Mouse (Mus musculus) hindbrain, postnatal 0 days (tissue): ENCODE results near the gene Krt1. TPM values are rescaled to one million over a fixed set of nuclear protein-coding genes. Genes with fewer than 3 reads are reported as not detected.
A peak's percentile ranks its signal among the peaks of the same experiment; 100 is the strongest.

Experiments
- ATAC-seq: fragments of 200-750 bp; cut with Nextera tagmentation; 2 replicates; pipeline ENCODE4 v1.8.0; 2017; ENCODE audit warnings: mild to moderate bottlenecking, moderate TSS enrichment, moderate library complexity
- DNase-seq: peaks from one replicate; pipeline ENCODE4 v3.0.0-alpha.2; 2015; ENCODE audit warnings: low spot score
- H3K27ac ChIP-seq: fragments of 300-500 bp; sonication (generic); 2 replicates; pipeline ENCODE4 v1.5.1; 2014; ENCODE audit warnings: mild to moderate bottlenecking
- H3K27me3 ChIP-seq: fragments of 300-500 bp; sonication (generic); 2 replicates; pipeline ENCODE4 v1.6.1; 2014; ENCODE audit warnings: low read length, mixed read lengths; ENCODE audit not compliant: insufficient read depth
- H3K36me3 ChIP-seq: fragments of 300-500 bp; sonication (generic); 2 replicates; pipeline ENCODE4 v1.6.1; 2014; ENCODE audit warnings: low read length, mixed read lengths; ENCODE audit not compliant: insufficient read depth
- H3K4me1 ChIP-seq: fragments of 300-500 bp; sonication (generic); 2 replicates; pipeline ENCODE4 v1.6.1; 2014; ENCODE audit warnings: antibody characterized with exemption, low read length, mixed read lengths; ENCODE audit not compliant: insufficient read depth
- H3K4me2 ChIP-seq: fragments of 300-500 bp; sonication (generic); 2 replicates; pipeline ENCODE4 v1.6.1; 2014; ENCODE audit warnings: low read depth, mild to moderate bottlenecking, low read length, moderate library complexity, mixed read lengths
- H3K4me3 ChIP-seq: fragments of 300-500 bp; sonication (generic); 2 replicates; pipeline ENCODE4 v1.5.1; 2014; ENCODE audit warnings: low read length
- H3K9ac ChIP-seq: fragments of 300-500 bp; sonication (generic); replicated peaks from 2 replicates; pipeline ENCODE4 v1.6.1; 2014; ENCODE audit warnings: mild to moderate bottlenecking, low read length, moderate library complexity, mixed read lengths
- H3K9me3 ChIP-seq: fragments of 300-500 bp; sonication (generic); 2 replicates; pipeline ENCODE4 v1.6.1; 2016; ENCODE audit warnings: low read length, mixed read lengths
- CTCF ChIP-seq: IDR thresholded peaks from 2 replicates; pipeline ENCODE4 v1.5.1; 2016; ENCODE audit warnings: antibody characterized with exemption, control low read depth, low read depth
- WGBS: fragments of 180-500 bp; shearing (Covaris S2); extraction: QIAGEN DNeasy Blood & Tissue Kit; methylation state at CpG from one replicate; pipeline ENCODE4 v1.1.7; 2014; 5-methylcytosine and 5-hydroxymethylcytosine counted together
- polyA plus RNA-seq: library from polyadenylated mRNA; unstranded; fragments of >200 nt; fragmentation: Nextera tagmentation; extraction: Ambion mirVana; gene quantifications from 2 replicates; pipeline ENCODE4 v1.2.1, GENCODE M21; 2015
- total RNA-seq: library from RNA; depleted of rRNA; stranded (reverse); fragments of >200 nt; gene quantifications from 2 replicates; pipeline ENCODE4 v1.2.3, GENCODE M21; 2014; rRNA removed

Gene Krt1
- total RNA-seq = 7.5 and 13.7 TPM in 2 replicates
- polyA plus RNA-seq = 18.2 and 19.4 TPM in 2 replicates

GRCm38 (mm10) chr15:101850694-101851093 is at the start of gene Krt1:
Gene Krt1 (minus strand): TSS chr15:101850794.
- Histone ChIP-seq H3K9ac (no peak within 1 kb of the TSS), H3K27ac (no peak within 1 kb of the TSS), H3K36me3 (no peaks in the 10 kb centered on the region), H3K9me3 (no peaks in the 10 kb centered on the region), H3K4me3 (no peak within 1 kb of the TSS), H3K4me1 (peaks cover 7% of the 10 kb centered on the region; the same call in 1 of the 2 replicates), H3K27me3 (no peaks in the 10 kb centered on the region), H3K4me2 (no peak within 1 kb of the TSS)
- DNase-seq = no peak
- ATAC-seq = no peak
- 84% methylated on average over 6 of the region's 6 CpGs for WGBS
- TF ChIP-seq CTCF = no peak

- no peaks in the 10 kb centered on the region for H3K4me1 ChIP-seq
- H3K9ac ChIP-seq = no peak overlapping the region
- TF ChIP-seq CTCF = no peak
- 95% methylated on average over 4 of the region's 4 CpGs for WGBS
- H3K27ac ChIP-seq = no peak overlapping the region
- DNase-seq (no peak), ATAC-seq (no peak)
- no peaks in the 10 kb centered on the region for H3K36me3 ChIP-seq
- H3K4me3 ChIP-seq = no peak overlapping the region
- H3K9me3 ChIP-seq = no peaks in the 10 kb centered on the region
- H3K27me3 ChIP-seq = no peaks in the 10 kb centered on the region
- H3K4me2 ChIP-seq = no peak overlapping the region
These were observed 44.6 kb upstream of the Krt1 start for GRCm38 (mm10) chr15:101895216-101895615.

DNA sequence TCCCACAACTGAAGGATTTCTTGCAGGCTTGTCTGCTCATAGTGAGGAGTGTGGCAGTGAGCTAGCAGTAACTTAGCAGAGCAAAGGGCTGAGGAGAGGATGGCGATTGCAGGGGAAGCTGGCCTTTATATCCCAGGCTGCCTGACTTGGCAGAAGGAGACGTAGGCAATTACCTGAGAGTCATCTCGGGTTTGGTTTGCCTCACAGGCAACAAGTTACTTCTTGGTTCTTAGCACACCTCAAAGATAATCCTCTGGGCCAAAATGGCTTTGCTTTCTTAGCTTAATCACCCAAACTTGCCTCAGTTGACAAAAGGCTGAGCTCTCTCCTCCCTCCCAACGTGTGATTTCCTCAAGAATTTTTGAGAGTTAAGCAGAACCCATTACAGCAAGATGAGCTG is 42.2 kb upstream of the Krt1 start, which contains the start of gene Krt76:
Gene Krt76 (minus strand): TSS at position 101 of the 400 bp plus-strand sequence.
- no peak within 1 kb of the TSS for H3K9ac ChIP-seq
- WGBS = 71% methylated on average over 4 of the region's 4 CpGs
- DNase-seq = no peak

GRCm38 (mm10) chr15:101879776-101880175 is 29.2 kb upstream of the Krt1 start:
- Histone ChIP-seq H3K4me2 (no peak overlapping the region), H3K36me3 (no peaks in the 10 kb centered on the region), H3K4me1 (no peaks in the 10 kb centered on the region), H3K27me3 (no peaks in the 10 kb centered on the region), H3K27ac (no peak overlapping the region), H3K4me3 (no peak overlapping the region), H3K9me3 (no peaks in the 10 kb centered on the region), H3K9ac (no peak overlapping the region)
- WGBS = 27% methylated on average over 11 of the region's 11 CpGs
- DNase-seq (peak; percentile 30), ATAC-seq (no peak)
- no peak for TF ChIP-seq CTCF

More for the DNA sequence above, 42.2 kb upstream of the Krt1 start, which contains the start of gene Krt76:
- H3K9me3 ChIP-seq = no peaks in the 10 kb centered on the region
- no peak within 1 kb of the TSS for H3K27ac ChIP-seq
- H3K4me3 ChIP-seq = no peak within 1 kb of the TSS
- no peak for ATAC-seq
- no peak for TF ChIP-seq CTCF
- no peak within 1 kb of the TSS for H3K4me2 ChIP-seq
- no peaks in the 10 kb centered on the region for H3K27me3 ChIP-seq
- no peaks in the 10 kb centered on the region for H3K36me3 ChIP-seq
- no peaks in the 10 kb centered on the region for H3K4me1 ChIP-seq

DNA sequence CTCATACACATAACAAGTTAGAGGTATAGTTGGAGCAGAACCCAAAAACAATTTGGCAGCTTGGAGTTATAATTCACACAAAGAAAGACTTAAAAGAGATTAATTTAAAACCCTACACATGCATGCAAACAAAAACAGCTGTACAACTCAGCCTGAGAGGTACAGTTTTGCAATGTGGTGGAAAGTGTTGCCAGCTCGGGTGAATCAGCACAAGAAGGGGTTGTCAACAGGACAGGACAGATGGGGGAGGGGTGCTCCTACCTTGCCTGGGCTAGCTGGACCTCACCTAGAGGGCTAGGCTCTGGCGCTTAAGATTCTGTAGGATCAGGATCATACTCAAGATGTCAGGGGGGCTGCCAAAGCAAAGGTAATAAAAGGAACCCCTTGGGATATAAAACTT is 27.4 kb upstream of the Krt1 start:
- no peak overlapping the region for H3K4me2 ChIP-seq
- no peaks in the 10 kb centered on the region for H3K27me3 ChIP-seq
- H3K9me3 ChIP-seq = no peaks in the 10 kb centered on the region
- no peak overlapping the region for H3K9ac ChIP-seq
- DNase-seq (no peak), ATAC-seq (no peak)
- 74% methylated on average over 2 of the region's 2 CpGs for WGBS
- H3K4me1 ChIP-seq = no peaks in the 10 kb centered on the region
- no peak for TF ChIP-seq CTCF
- H3K27ac ChIP-seq = no peak overlapping the region
- H3K36me3 ChIP-seq = no peaks in the 10 kb centered on the region
- H3K4me3 ChIP-seq = no peak overlapping the region

- Histone ChIP-seq H3K4me2 (no peak overlapping the region), H3K36me3 (no peaks in the 10 kb centered on the region), H3K4me1 (no peaks in the 10 kb centered on the region), H3K27ac (no peak overlapping the region), H3K9ac (no peak overlapping the region), H3K27me3 (no peaks in the 10 kb centered on the region), H3K9me3 (no peaks in the 10 kb centered on the region), H3K4me3 (no peak overlapping the region)
- ATAC-seq = no peak
- WGBS = 84% methylated on average over 1 of the region's 1 CpGs
- no peak for DNase-seq
- TF ChIP-seq CTCF = no peak
These were observed 23.8 kb upstream of the Krt1 start for GRCm38 (mm10) chr15:101874383-101874782.

DNA sequence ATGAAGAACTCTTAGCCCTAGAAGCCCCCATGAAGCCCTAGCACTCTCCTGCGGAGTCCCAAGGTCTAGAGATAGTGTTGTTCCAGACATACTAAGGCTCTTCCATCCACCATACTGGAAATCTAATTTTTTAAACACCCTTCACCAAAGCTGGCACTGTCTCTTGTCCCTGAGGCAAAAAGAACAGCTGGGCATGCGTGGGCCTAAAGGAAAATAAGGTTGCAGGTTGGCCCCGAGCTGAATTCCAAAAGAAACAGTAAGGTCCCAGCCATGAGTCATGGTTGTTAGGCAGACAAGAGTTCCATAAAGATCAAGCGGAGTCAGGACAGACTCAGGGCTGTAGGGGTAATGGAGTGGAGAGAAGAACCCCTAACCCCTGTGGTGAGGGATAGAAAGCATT is 22.6 kb upstream of the Krt1 start:
- no peaks in the 10 kb centered on the region for H3K27me3 ChIP-seq
- WGBS = 48% methylated on average over 4 of the region's 4 CpGs
- no peaks in the 10 kb centered on the region for H3K4me1 ChIP-seq
- no peak overlapping the region for H3K4me2 ChIP-seq
- ATAC-seq = no peak
- H3K9ac ChIP-seq = no peak overlapping the region
- no peaks in the 10 kb centered on the region for H3K9me3 ChIP-seq
- DNase-seq = no peak
- no peaks in the 10 kb centered on the region for H3K36me3 ChIP-seq
- no peak for TF ChIP-seq CTCF
- H3K4me3 ChIP-seq = no peak overlapping the region
- no peak overlapping the region for H3K27ac ChIP-seq
